Mouse (Mus musculus): ENCODE results near the gene Rab19. TPM values are rescaled to one million over a fixed set of nuclear protein-coding genes. Genes with fewer than 3 reads are reported as not detected.

Rab19 gene
- polyA plus RNA-seq (2015; fragmentation: Nextera tagmentation; extraction: Ambion mirVana), result 0.13 and 0.35 TPM in 2 replicates

DNA sequence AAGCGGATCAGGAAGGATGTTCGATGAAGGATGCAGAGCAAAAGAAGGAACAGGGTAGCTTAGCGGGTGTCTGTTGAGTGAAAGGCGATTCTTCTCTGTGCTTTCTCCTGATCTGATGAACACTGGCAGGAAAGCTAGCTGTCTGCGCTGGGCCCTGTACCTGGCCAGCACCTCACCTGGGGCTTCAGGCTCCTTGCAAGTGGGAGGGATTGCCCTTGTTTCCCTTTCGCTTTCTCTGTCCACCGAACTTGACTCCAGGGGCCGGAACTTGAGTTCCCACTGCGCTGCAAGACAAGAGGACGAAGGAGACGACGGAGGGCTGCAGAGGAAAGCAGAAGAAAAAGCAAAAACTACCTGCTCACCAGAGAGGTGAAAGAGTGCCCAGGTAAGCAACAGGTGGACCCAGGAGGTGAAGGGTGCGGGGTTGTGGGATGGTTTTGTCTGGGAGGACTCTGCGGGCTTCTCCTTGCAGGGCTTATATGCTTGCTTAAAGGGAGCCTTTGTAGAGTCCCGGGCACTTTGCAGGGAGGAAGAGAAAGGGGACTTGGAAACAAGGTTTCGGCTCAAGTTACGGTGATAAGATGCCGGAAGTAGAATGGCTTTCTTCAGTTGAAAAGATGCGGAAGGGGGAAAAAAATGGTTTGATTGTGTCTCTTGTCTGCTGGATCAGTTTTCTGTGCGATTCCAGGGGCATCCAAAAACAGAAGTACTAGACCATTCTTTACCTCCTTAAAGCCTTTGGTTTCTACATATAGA is at the start of gene Rab19:
Gene Rab19, plus strand, starts transcription at position 51 of the 756 bp plus-strand sequence.
- Histone ChIP-seq H3K36me3 (ENCODE audit: control insufficient read depth, insufficient read depth, low read length) (no peaks in the 10 kb centered on the region), H3K4me1 (ENCODE audit: control insufficient read depth, insufficient read depth, low read depth, low read length) (peaks cover 4% of the 10 kb centered on the region), H3K4me2 (ENCODE audit: low read length) (peak within 1 kb of the TSS; percentile 58), H3K9ac (ENCODE audit: low read depth, low read length) (peak within 1 kb of the TSS; percentile 51; the same call in 1 of the 2 replicates), H3K4me3 (ENCODE audit: low read length) (peak within 1 kb of the TSS; percentile 27), H3K9me3 (ENCODE audit: control insufficient read depth, low read length) (no peaks in the 10 kb centered on the region), H3K27me3 (replicated peaks; ENCODE audit: control insufficient read depth, insufficient read depth, low read length) (peaks cover 5% of the 10 kb centered on the region), H3K27ac (ENCODE audit: low read depth, low read length) (no peak within 1 kb of the TSS)
- WGBS, result 12% methylated on average over 20 of the region's 20 CpGs
- no peak for ATAC-seq

DNA sequence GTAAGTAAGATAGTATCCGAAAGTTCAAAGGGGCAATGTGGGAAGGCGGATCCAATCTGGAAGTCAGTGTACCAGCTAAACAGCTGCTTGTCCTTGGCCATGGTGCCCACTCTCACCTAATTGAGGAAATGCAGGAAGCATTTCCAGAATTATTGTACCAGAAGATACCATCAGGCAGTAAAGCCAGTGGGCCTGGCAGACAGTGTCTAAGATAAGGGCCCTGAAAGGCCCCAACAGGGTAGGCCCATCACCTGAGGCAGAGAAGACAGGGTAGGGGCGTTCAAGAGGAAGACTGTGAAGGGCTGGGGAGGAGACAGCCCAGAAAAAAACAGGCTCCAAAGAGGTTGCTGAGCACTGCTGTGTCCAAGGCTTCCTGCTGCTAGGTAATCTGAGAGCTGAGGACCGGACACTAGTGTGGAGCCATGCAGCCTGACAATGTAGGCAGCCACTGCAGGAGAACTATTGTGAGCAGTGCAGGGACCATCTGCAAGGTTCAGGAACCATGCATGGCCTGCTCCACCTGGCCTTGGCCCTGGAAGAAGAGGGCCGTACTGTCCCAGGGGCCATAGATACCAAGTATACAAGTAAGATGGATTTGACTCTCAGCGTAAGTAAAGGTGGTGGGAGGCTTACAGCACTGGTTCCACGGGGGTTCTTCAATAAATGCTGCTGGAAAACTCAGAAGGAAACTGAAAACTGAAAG is 48.8 kb upstream of the Rab19 start:
- H3K9me3 ChIP-seq (ENCODE audit: control insufficient read depth, low read length), result no peaks in the 10 kb centered on the region
- 80% methylated on average over 7 of the region's 7 CpGs for WGBS

DNA sequence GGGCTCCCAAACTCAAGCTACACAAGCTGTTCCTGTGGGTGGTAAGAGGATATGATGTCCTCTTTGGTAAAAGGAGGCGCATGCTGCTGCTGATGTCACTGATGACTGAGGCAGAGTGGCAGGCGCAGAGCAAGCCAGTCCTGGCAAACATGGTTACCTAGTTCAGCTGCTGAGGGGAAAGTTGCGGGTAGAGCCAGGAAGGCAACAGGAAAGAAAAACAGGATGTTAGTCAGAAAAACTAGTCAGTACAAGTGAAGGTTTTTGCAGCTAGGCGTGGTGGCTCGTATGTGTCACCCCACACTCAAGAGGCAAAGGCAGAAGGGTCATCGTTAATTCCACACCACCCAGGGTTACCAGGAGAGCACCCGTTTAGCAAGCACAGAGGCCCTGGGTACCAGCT is 46.8 kb upstream of the Rab19 start:
- WGBS, result 94% methylated on average over 7 of the region's 7 CpGs
- H3K4me1 ChIP-seq (ENCODE audit: control insufficient read depth, insufficient read depth, low read depth, low read length), result no peaks in the 10 kb centered on the region
- no peaks in the 10 kb centered on the region for H3K27me3 ChIP-seq (replicated peaks; ENCODE audit: control insufficient read depth, insufficient read depth, low read length)
- no peaks in the 10 kb centered on the region for H3K9me3 ChIP-seq (ENCODE audit: control insufficient read depth, low read length)
- peaks cover 22% of the 10 kb centered on the region for H3K36me3 ChIP-seq (ENCODE audit: control insufficient read depth, insufficient read depth, low read length)
- H3K27ac ChIP-seq (ENCODE audit: low read depth, low read length), result no peak overlapping the region
- no peak overlapping the region for H3K4me2 ChIP-seq (ENCODE audit: low read length)
- H3K9ac ChIP-seq (ENCODE audit: low read depth, low read length), result no peak overlapping the region
- no peak overlapping the region for H3K4me3 ChIP-seq (ENCODE audit: low read length)
- ATAC-seq, result no peak

More for the DNA sequence above, 48.8 kb upstream of the Rab19 start:
- no peak overlapping the region for H3K27ac ChIP-seq (ENCODE audit: low read depth, low read length)
- no peak overlapping the region for H3K4me3 ChIP-seq (ENCODE audit: low read length)
- H3K27me3 ChIP-seq (replicated peaks; ENCODE audit: control insufficient read depth, insufficient read depth, low read length), result no peaks in the 10 kb centered on the region
- no peak overlapping the region for H3K9ac ChIP-seq (ENCODE audit: low read depth, low read length)
- no peak for ATAC-seq
- no peaks in the 10 kb centered on the region for H3K4me1 ChIP-seq (ENCODE audit: control insufficient read depth, insufficient read depth, low read depth, low read length)
- no peak overlapping the region for H3K4me2 ChIP-seq (ENCODE audit: low read length)
- peaks cover 20% of the 10 kb centered on the region for H3K36me3 ChIP-seq (ENCODE audit: control insufficient read depth, insufficient read depth, low read length)

DNA sequence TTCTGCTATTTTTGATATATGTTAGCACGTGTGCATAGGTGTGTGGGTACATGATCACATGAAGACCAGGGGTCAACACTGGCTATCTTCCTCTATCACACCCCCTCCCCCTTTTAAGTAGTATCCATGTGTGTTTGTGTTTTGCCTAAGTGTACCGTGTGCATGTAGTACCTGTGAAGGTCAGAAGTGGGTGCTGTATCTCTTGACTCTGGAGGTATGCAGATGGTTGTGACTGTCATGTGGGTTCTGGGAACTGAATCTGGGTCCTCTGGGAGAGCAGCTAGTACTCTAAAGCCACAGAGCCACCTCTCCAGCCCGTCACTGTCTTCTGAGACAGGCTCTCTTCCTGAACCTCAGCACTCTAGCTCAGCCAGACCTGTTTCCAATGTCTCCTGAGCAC is 46.1 kb upstream of the Rab19 start:
- H3K9me3 ChIP-seq (ENCODE audit: control insufficient read depth, low read length), result no peaks in the 10 kb centered on the region
- H3K27ac ChIP-seq (ENCODE audit: low read depth, low read length), result no peak overlapping the region
- no peak for ATAC-seq
- H3K9ac ChIP-seq (ENCODE audit: low read depth, low read length), result no peak overlapping the region
- no peak overlapping the region for H3K4me3 ChIP-seq (ENCODE audit: low read length)
- H3K27me3 ChIP-seq (replicated peaks; ENCODE audit: control insufficient read depth, insufficient read depth, low read length), result no peaks in the 10 kb centered on the region
- 98% methylated on average over 3 of the region's 3 CpGs for WGBS
- peaks cover 22% of the 10 kb centered on the region for H3K36me3 ChIP-seq (ENCODE audit: control insufficient read depth, insufficient read depth, low read length)
- no peak overlapping the region for H3K4me2 ChIP-seq (ENCODE audit: low read length)
- H3K4me1 ChIP-seq (ENCODE audit: control insufficient read depth, insufficient read depth, low read depth, low read length), result no peaks in the 10 kb centered on the region

DNA sequence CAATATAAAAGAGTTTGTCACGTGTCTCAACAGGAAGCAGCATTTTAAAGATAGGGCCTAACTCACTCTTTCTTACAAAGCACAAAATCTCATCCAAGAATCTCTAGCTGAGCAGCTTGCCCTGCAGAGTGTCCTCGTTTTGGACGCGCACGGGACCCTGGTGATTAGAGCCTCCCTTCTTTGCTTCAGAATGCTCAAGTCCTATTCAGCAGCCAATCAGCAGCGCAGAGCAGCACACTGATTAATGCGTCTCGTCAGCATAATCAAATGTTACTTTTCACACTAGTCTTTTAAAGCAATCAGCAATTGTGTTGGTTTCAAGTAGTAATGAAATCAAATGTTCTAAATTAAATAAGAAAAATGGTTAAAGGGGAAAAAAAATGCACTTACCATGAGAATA is 42.6 kb upstream of the Rab19 start:
- Histone ChIP-seq H3K4me3 (ENCODE audit: low read length) (no peak overlapping the region), H3K4me2 (ENCODE audit: low read length) (no peak overlapping the region), H3K27ac (ENCODE audit: low read depth, low read length) (no peak overlapping the region), H3K36me3 (ENCODE audit: control insufficient read depth, insufficient read depth, low read length) (peaks cover 22% of the 10 kb centered on the region), H3K9ac (ENCODE audit: low read depth, low read length) (no peak overlapping the region), H3K27me3 (replicated peaks; ENCODE audit: control insufficient read depth, insufficient read depth, low read length) (no peaks in the 10 kb centered on the region), H3K4me1 (ENCODE audit: control insufficient read depth, insufficient read depth, low read depth, low read length) (no peaks in the 10 kb centered on the region), H3K9me3 (ENCODE audit: control insufficient read depth, low read length) (no peaks in the 10 kb centered on the region)
- no peak for ATAC-seq
- whole genome bisulfite sequencing, result 77% methylated on average over 8 of the region's 8 CpGs

DNA sequence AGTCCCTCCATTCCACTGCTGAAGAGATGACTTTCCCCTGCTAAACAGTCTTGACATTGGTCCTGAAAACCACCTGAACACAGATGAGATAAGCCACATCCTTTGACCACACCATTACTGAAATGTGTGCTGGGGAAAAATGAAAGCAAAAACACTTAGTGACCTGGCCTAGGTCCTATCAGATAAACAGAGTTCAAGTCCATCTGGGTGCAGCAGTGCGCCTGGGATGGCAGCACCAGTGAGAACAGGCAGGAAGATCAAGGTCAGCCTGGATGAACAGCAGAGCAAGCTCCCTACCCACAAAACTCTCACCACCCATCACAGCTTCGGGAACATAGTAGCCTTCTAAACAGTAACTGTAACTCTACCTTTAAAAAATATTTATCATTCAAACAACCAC is 39.2 kb upstream of the Rab19 start:
- H3K9ac ChIP-seq (ENCODE audit: low read depth, low read length), result no peak overlapping the region
- H3K4me1 ChIP-seq (ENCODE audit: control insufficient read depth, insufficient read depth, low read depth, low read length), result no peaks in the 10 kb centered on the region
- no peaks in the 10 kb centered on the region for H3K9me3 ChIP-seq (ENCODE audit: control insufficient read depth, low read length)
- H3K27me3 ChIP-seq (replicated peaks; ENCODE audit: control insufficient read depth, insufficient read depth, low read length), result no peaks in the 10 kb centered on the region
- WGBS, result 81% methylated on average over 2 of the region's 2 CpGs
- H3K4me3 ChIP-seq (ENCODE audit: low read length), result no peak overlapping the region
- H3K4me2 ChIP-seq (ENCODE audit: low read length), result no peak overlapping the region
- no peak for ATAC-seq
- H3K36me3 ChIP-seq (ENCODE audit: control insufficient read depth, insufficient read depth, low read length), result peaks cover 4% of the 10 kb centered on the region; the same call in 1 of the 2 replicates
- H3K27ac ChIP-seq (ENCODE audit: low read depth, low read length), result no peak overlapping the region

DNA sequence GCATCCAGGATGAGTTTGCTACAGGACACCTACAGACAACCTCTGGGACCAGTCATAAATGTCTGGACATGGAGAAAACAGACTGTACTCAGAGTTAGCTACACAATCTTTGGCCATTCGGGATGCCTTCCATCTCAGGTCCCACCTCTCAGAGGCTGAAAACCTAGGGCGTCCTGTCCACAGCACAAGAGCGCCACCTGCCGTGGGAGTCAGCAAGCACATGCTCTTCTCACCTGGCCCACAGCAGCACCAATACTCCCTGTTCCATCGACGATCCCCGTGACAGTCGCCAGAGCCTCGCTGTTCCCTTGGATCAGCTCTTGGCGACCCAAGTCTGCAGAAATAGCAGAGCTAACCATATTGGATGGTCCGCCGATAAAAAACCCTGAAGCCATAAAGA is 37.0 kb upstream of the Rab19 start:
- no peaks in the 10 kb centered on the region for H3K9me3 ChIP-seq (ENCODE audit: control insufficient read depth, low read length)
- 22% methylated on average over 12 of the region's 12 CpGs for WGBS

DNA sequence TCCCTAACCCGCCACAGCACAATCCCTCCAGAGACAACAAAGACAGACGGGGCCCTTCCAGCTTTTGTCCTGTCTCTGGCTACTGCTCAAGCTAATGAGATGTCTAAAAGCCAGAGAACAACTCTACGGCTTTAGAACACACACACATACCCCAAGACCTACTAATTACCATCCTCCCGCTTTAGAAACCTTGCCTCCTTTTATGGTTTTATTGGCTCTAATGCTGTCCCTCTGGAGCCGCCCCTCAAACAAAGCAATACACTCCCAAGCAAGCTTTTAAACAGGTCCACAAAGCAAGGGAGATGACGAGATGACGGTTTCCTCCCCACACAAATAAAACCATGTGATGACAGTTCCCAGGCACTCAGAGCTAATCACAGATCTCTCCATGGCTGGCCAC is 35.5 kb upstream of the Rab19 start:
- Histone ChIP-seq H3K4me1 (ENCODE audit: control insufficient read depth, insufficient read depth, low read depth, low read length) (peaks cover 7% of the 10 kb centered on the region), H3K9ac (ENCODE audit: low read depth, low read length) (no peak overlapping the region), H3K36me3 (ENCODE audit: control insufficient read depth, insufficient read depth, low read length) (peaks cover 11% of the 10 kb centered on the region), H3K4me3 (ENCODE audit: low read length) (no peak overlapping the region), H3K9me3 (ENCODE audit: control insufficient read depth, low read length) (no peaks in the 10 kb centered on the region), H3K4me2 (ENCODE audit: low read length) (no peak overlapping the region), H3K27ac (ENCODE audit: low read depth, low read length) (no peak overlapping the region), H3K27me3 (replicated peaks; ENCODE audit: control insufficient read depth, insufficient read depth, low read length) (no peaks in the 10 kb centered on the region)
- WGBS, result 33% methylated on average over 7 of the region's 7 CpGs
- no peak for ATAC-seq

More for the DNA sequence above, 37.0 kb upstream of the Rab19 start:
- Histone ChIP-seq H3K36me3 (ENCODE audit: control insufficient read depth, insufficient read depth, low read length) (peaks cover 2% of the 10 kb centered on the region), H3K4me1 (ENCODE audit: control insufficient read depth, insufficient read depth, low read depth, low read length) (peaks cover 7% of the 10 kb centered on the region), H3K27ac (ENCODE audit: low read depth, low read length) (no peak overlapping the region), H3K4me3 (ENCODE audit: low read length) (no peak overlapping the region), H3K27me3 (replicated peaks; ENCODE audit: control insufficient read depth, insufficient read depth, low read length) (no peaks in the 10 kb centered on the region), H3K9ac (ENCODE audit: low read depth, low read length) (no peak overlapping the region), H3K4me2 (ENCODE audit: low read length) (no peak overlapping the region)
- peak; percentile 80 for ATAC-seq

DNA sequence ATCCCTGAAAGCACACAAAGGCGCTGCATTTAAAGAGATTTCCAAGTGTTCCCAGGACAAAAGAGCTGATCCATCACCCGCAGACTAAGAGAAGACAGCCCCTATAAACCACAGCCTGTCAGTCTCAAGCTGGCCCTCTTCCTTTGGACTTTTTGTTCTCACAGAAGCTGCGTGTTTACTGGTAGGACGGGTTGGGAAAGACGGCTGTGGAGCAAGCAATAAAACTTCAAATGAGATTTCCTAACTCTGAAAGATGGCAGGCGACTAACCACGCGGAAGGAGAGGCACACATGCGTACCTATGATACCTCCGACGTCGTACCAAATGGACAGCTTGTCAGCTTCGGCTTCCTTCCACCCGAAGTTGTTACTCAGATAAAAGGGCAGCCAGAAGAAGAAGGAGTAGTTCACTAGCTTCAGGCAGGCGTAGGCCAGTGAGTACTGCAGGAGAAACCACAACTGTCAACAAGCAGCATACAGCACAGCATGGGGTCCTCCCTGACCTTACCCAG is 33.9 kb upstream of the Rab19 start:
- H3K27ac ChIP-seq (ENCODE audit: low read depth, low read length), result no peak overlapping the region
- no peaks in the 10 kb centered on the region for H3K9me3 ChIP-seq (ENCODE audit: control insufficient read depth, low read length)
- peak; percentile 34; the same call in 1 of the 2 replicates for ATAC-seq
- H3K4me2 ChIP-seq (ENCODE audit: low read length), result no peak overlapping the region
- peaks cover 7% of the 10 kb centered on the region for H3K4me1 ChIP-seq (ENCODE audit: control insufficient read depth, insufficient read depth, low read depth, low read length)
- WGBS, result 11% methylated on average over 15 of the region's 15 CpGs
- no peaks in the 10 kb centered on the region for H3K27me3 ChIP-seq (replicated peaks; ENCODE audit: control insufficient read depth, insufficient read depth, low read length)
- no peak overlapping the region for H3K9ac ChIP-seq (ENCODE audit: low read depth, low read length)
- H3K36me3 ChIP-seq (ENCODE audit: control insufficient read depth, insufficient read depth, low read length), result peaks cover 17% of the 10 kb centered on the region
- H3K4me3 ChIP-seq (ENCODE audit: low read length), result no peak overlapping the region
